Mouse (Mus musculus) MEL (cell line): Measurements from ENCODE around the gene Hoga1. TPM values are rescaled to one million over a fixed set of nuclear protein-coding genes. Genes with fewer than 3 reads are reported as not detected.
A peak's percentile ranks its signal among the peaks of the same experiment; 100 is the strongest.

Experiments
- DNase-seq: peaks from one replicate; pipeline ENCODE4 v3.0.0; 2011; ENCODE audit warnings: low read depth, low spot score
- H3K27ac ChIP-seq: 2 replicates; pipeline ENCODE4 v1.5.1; 2012; ENCODE audit warnings: low read depth, mild to moderate bottlenecking, control low read depth, low read length, moderate library complexity; ENCODE audit not compliant: control insufficient read depth
- H3K27me3 ChIP-seq, 2 experiments: fragments of 150-350 bp in 1 of 2; sonication (generic) in 1 of 2; 2 replicates each; pipeline ENCODE4 v1.6.1; 2012; ENCODE audit warnings: low read length in 2 of 2, mild to moderate bottlenecking in 2 of 2, improper control_type of control experiment in 1 of 2, moderate library complexity in 1 of 2; ENCODE audit not compliant: insufficient read depth in 2 of 2, control insufficient read depth in 1 of 2
- H3K36me3 ChIP-seq, 2 experiments: 2 replicates each; pipeline ENCODE4 v1.6.1; 2012 to 2014; ENCODE audit warnings: low read length in 2 of 2, improper control_type of control experiment in 1 of 2, inconsistent platforms in 1 of 2, mild to moderate bottlenecking in 1 of 2; ENCODE audit not compliant: insufficient read depth in 2 of 2, control insufficient read depth in 1 of 2
- H3K4me1 ChIP-seq, 2 experiments: fragments of 150-350 bp in 1 of 2; sonication (generic) in 1 of 2; 2 replicates each; pipeline ENCODE4 v1.6.1; 2012; ENCODE audit warnings: low read length in 2 of 2, improper control_type of control experiment in 1 of 2, mild to moderate bottlenecking in 1 of 2; ENCODE audit not compliant: insufficient read depth in 2 of 2, control insufficient read depth in 1 of 2
- H3K4me3 ChIP-seq, 2 experiments: fragments of 150-350 bp in 1 of 2; sonication (generic) in 1 of 2; 2 replicates each; pipeline ENCODE4 v1.5.1; 2012; ENCODE audit warnings: low read depth in 2 of 2, low read length in 2 of 2, mild to moderate bottlenecking in 2 of 2, moderate library complexity in 2 of 2, control low read depth in 1 of 2, improper control_type of control experiment in 1 of 2; ENCODE audit not compliant: control insufficient read depth in 1 of 2, insufficient read depth in 1 of 2
- H3K79me2 ChIP-seq: 2 replicates; pipeline ENCODE4 v1.6.1; 2012; ENCODE audit warnings: mild to moderate bottlenecking, low read length, moderate library complexity; ENCODE audit not compliant: control insufficient read depth, poor library complexity, insufficient read depth
- H3K9ac ChIP-seq: 2 replicates; pipeline ENCODE4 v1.6.1; 2012; ENCODE audit warnings: low read depth, mild to moderate bottlenecking, control low read depth, low read length, moderate library complexity; ENCODE audit not compliant: control insufficient read depth, poor library complexity, severe bottlenecking
- H3K9me3 ChIP-seq: fragments of 150-350 bp; sonication (generic); replicated peaks from 2 replicates; pipeline ENCODE4 v1.6.1; 2012; ENCODE audit warnings: mild to moderate bottlenecking, low read length, improper control_type of control experiment, moderate library complexity; ENCODE audit not compliant: insufficient read depth
- BHLHE40 ChIP-seq: IDR thresholded peaks from 2 replicates; pipeline ENCODE4 v1.6.1; 2012; ENCODE audit warnings: low read depth, mild to moderate bottlenecking, inconsistent platforms, low read length, improper control_type of control experiment, borderline replicate concordance
- CHD1 ChIP-seq: IDR thresholded peaks from 2 replicates; pipeline ENCODE4 v1.6.1; 2012; ENCODE audit warnings: low read depth, mild to moderate bottlenecking, inconsistent platforms, low read length, improper control_type of control experiment
- CHD2 ChIP-seq: IDR thresholded peaks from 2 replicates; pipeline ENCODE4 v1.6.1; 2011; ENCODE audit warnings: low read length, improper control_type of control experiment
- CTCF ChIP-seq, 3 experiments: IDR thresholded peaks in 2 of 3; conservative IDR thresholded peaks in 1 of 3; 2 replicates each; pipeline ENCODE4 v1.5.1; 2011 to 2012; ENCODE audit warnings: low read length in 3 of 3, low read depth in 2 of 3, mild to moderate bottlenecking in 2 of 3, improper control_type of control experiment in 1 of 3, inconsistent platforms in 1 of 3, mixed read lengths in 1 of 3, moderate library complexity in 1 of 3; ENCODE audit not compliant: control insufficient read depth in 1 of 3, insufficient read depth in 1 of 3, poor library complexity in 1 of 3, severe bottlenecking in 1 of 3
- E2F4 ChIP-seq: IDR thresholded peaks from 2 replicates; pipeline ENCODE4 v1.6.1; 2011; ENCODE audit warnings: low read depth, low read length, improper control_type of control experiment, borderline replicate concordance
- ELF1 ChIP-seq: IDR thresholded peaks from 2 replicates; pipeline ENCODE4 v1.6.1; 2014; ENCODE audit warnings: low read depth, mild to moderate bottlenecking, inconsistent platforms, low read length, improper control_type of control experiment, moderate library complexity
- EP300 ChIP-seq, 2 experiments: IDR thresholded peaks; 2 replicates each; pipeline ENCODE4 v1.6.1; 2011; ENCODE audit warnings: improper control_type of control experiment in 2 of 2, low read length in 2 of 2, low read depth in 1 of 2, mild to moderate bottlenecking in 1 of 2
- ETS1 ChIP-seq: IDR thresholded peaks from 2 replicates; pipeline ENCODE4 v1.6.1; 2012; ENCODE audit warnings: low read depth, mild to moderate bottlenecking, inconsistent platforms, low read length, improper control_type of control experiment, moderate library complexity
- GABPA ChIP-seq: IDR thresholded peaks from 2 replicates; pipeline ENCODE4 v1.6.1; 2012; ENCODE audit warnings: low read depth, mild to moderate bottlenecking, inconsistent platforms, low read length, improper control_type of control experiment, moderate library complexity
- GATA1 ChIP-seq: IDR thresholded peaks from 2 replicates; pipeline ENCODE4 v1.6.1; 2011; ENCODE audit warnings: low read depth, low read length, improper control_type of control experiment
- HCFC1 ChIP-seq: IDR thresholded peaks from 2 replicates; pipeline ENCODE4 v1.6.1; 2012; ENCODE audit warnings: low read depth, mild to moderate bottlenecking, inconsistent platforms, low read length, improper control_type of control experiment, moderate library complexity
- JUND ChIP-seq: IDR thresholded peaks from 2 replicates; pipeline ENCODE4 v1.6.1; 2011; ENCODE audit warnings: low read depth, mild to moderate bottlenecking, improper control_type of control experiment, low read length
- MAFK ChIP-seq: IDR thresholded peaks from 2 replicates; pipeline ENCODE4 v1.6.1; 2011; ENCODE audit warnings: low read depth, mild to moderate bottlenecking, low read length, improper control_type of control experiment, borderline replicate concordance
- MAX ChIP-seq: IDR thresholded peaks from 2 replicates; pipeline ENCODE4 v1.6.1; 2011; ENCODE audit warnings: low read length, improper control_type of control experiment
- MAZ ChIP-seq: IDR thresholded peaks from 2 replicates; pipeline ENCODE4 v1.6.1; 2012; ENCODE audit warnings: low read depth, mild to moderate bottlenecking, inconsistent platforms, low read length, improper control_type of control experiment
- MEF2A ChIP-seq: IDR thresholded peaks from 2 replicates; pipeline ENCODE4 v1.6.1; 2014; ENCODE audit warnings: low read depth, mild to moderate bottlenecking, inconsistent platforms, low read length, improper control_type of control experiment; ENCODE audit not compliant: poor library complexity, insufficient replicate concordance, severe bottlenecking; ENCODE audit errors: extremely low read depth
- MYB ChIP-seq: IDR thresholded peaks from 2 replicates; pipeline ENCODE4 v1.6.1; 2011; ENCODE audit warnings: mild to moderate bottlenecking, low read depth, low read length, improper control_type of control experiment
- MYC ChIP-seq: IDR thresholded peaks from 2 replicates; pipeline ENCODE4 v1.6.1; 2011; ENCODE audit warnings: low read depth, mild to moderate bottlenecking, low read length, improper control_type of control experiment, moderate library complexity
- NELFE ChIP-seq: IDR thresholded peaks from 2 replicates; pipeline ENCODE4 v1.6.1; 2011; ENCODE audit warnings: low read depth, low read length, improper control_type of control experiment
- NRF1 ChIP-seq: IDR thresholded peaks from 2 replicates; pipeline ENCODE4 v1.6.1; 2014; ENCODE audit warnings: low read depth, mild to moderate bottlenecking, inconsistent platforms, low read length, improper control_type of control experiment, moderate library complexity; ENCODE audit not compliant: poor library complexity, insufficient read depth, severe bottlenecking
- POLR2A ChIP-seq, 2 experiments: IDR thresholded peaks; 2 replicates each; pipeline ENCODE4 v1.6.1; 2011 to 2012; ENCODE audit warnings: low read length in 2 of 2, mild to moderate bottlenecking in 2 of 2, control low read depth in 1 of 2, improper control_type of control experiment in 1 of 2, low read depth in 1 of 2, moderate library complexity in 1 of 2; ENCODE audit not compliant: control insufficient read depth in 1 of 2, insufficient read depth in 1 of 2, poor library complexity in 1 of 2
- POLR2AphosphoS2 ChIP-seq: IDR thresholded peaks from 2 replicates; pipeline ENCODE4 v1.6.1; 2011; ENCODE audit warnings: low read length, improper control_type of control experiment
- POLR2AphosphoS5 ChIP-seq: IDR thresholded peaks from 2 replicates; pipeline ENCODE4 v1.6.1; 2012; ENCODE audit warnings: low read depth, borderline replicate concordance, mild to moderate bottlenecking, inconsistent platforms, low read length, moderate library complexity, mixed read lengths
- RAD21 ChIP-seq: IDR thresholded peaks from 2 replicates; pipeline ENCODE4 v1.6.1; 2011; ENCODE audit warnings: mild to moderate bottlenecking, low read depth, low read length, improper control_type of control experiment
- RCOR1 ChIP-seq: IDR thresholded peaks from 2 replicates; pipeline ENCODE4 v1.6.1; 2012; ENCODE audit warnings: low read depth, mild to moderate bottlenecking, inconsistent platforms, low read length, improper control_type of control experiment
- SIN3A ChIP-seq: IDR thresholded peaks from 2 replicates; pipeline ENCODE4 v1.6.1; 2012; ENCODE audit warnings: low read length, improper control_type of control experiment, inconsistent platforms
- SMC3 ChIP-seq: IDR thresholded peaks from 2 replicates; pipeline ENCODE4 v1.6.1; 2011; ENCODE audit warnings: low read depth, low read length, improper control_type of control experiment
- TAL1 ChIP-seq: IDR thresholded peaks from 2 replicates; pipeline ENCODE4 v1.6.1; 2012; ENCODE audit warnings: mild to moderate bottlenecking, inconsistent platforms, low read length, moderate library complexity, mixed read lengths
- TBP ChIP-seq: IDR thresholded peaks from 2 replicates; pipeline ENCODE4 v1.8.0; 2011; ENCODE audit warnings: low read depth, low read length, improper control_type of control experiment
- TCF12 ChIP-seq: IDR thresholded peaks from 2 replicates; pipeline ENCODE4 v1.6.1; 2014; ENCODE audit warnings: low read depth, mild to moderate bottlenecking, inconsistent platforms, low read length, improper control_type of control experiment, moderate library complexity
- USF1 ChIP-seq: IDR thresholded peaks from 2 replicates; pipeline ENCODE4 v1.6.1; 2014; ENCODE audit warnings: low read depth, mild to moderate bottlenecking, inconsistent platforms, low read length, improper control_type of control experiment, moderate library complexity
- USF2 ChIP-seq, 2 experiments: IDR thresholded peaks; 2 replicates each; pipeline ENCODE4 v1.6.1; 2011 to 2012; ENCODE audit warnings: improper control_type of control experiment in 2 of 2, low read length in 2 of 2, borderline replicate concordance in 1 of 2, inconsistent platforms in 1 of 2, low read depth in 1 of 2, mild to moderate bottlenecking in 1 of 2; ENCODE audit not compliant: insufficient read depth in 1 of 2
- ZC3H11A ChIP-seq: IDR thresholded peaks from 2 replicates; pipeline ENCODE4 v1.6.1; 2012; ENCODE audit warnings: low read depth, mild to moderate bottlenecking, inconsistent platforms, low read length, improper control_type of control experiment
- ZKSCAN1 ChIP-seq: IDR thresholded peaks from 2 replicates; pipeline ENCODE4 v1.6.1; 2012; ENCODE audit warnings: low read depth, mild to moderate bottlenecking, inconsistent platforms, low read length, improper control_type of control experiment, moderate library complexity
- ZMIZ1 ChIP-seq: IDR thresholded peaks from 2 replicates; pipeline ENCODE4 v1.6.1; 2012; ENCODE audit warnings: low read depth, mild to moderate bottlenecking, inconsistent platforms, low read length, improper control_type of control experiment, moderate library complexity
- ZNF384 ChIP-seq: IDR thresholded peaks from 2 replicates; pipeline ENCODE4 v1.6.1; 2012; ENCODE audit warnings: low read depth, mild to moderate bottlenecking, inconsistent platforms, low read length, improper control_type of control experiment
- polyA plus RNA-seq, 2 experiments: library from polyadenylated mRNA; stranded (reverse) in 1 of 2; unstranded in 1 of 2; fragments of >175 nt in 1 of 2; fragments of >200 nt in 1 of 2; gene quantifications; 2 replicates each; pipeline versions ENCODE4 v1.2.1 to v1.2.4; 2012; ENCODE audit warnings: low replicate concordance in 2 of 2, low read depth in 1 of 2; ENCODE audit not compliant: insufficient read length in 2 of 2, insufficient read depth in 1 of 2, missing spikeins in 1 of 2
- total RNA-seq: library from RNA; depleted of rRNA; stranded (reverse); fragments of 300-350 nt; gene quantifications from 2 replicates; pipeline ENCODE4 v1.2.3, GENCODE M21; 2012

Hoga1 gene
- total and polyA plus RNA-seq, 3 experiments: 0.31 to 0.38 TPM; not detected in 1

GRCm38 (mm10) chr19:42089103-42089747, 43.8 kb downstream of the Hoga1 start:
- H3K79me2 ChIP-seq: peaks cover 12% of the 10 kb centered on the region
- H3K27ac ChIP-seq: peak overlapping the region; percentile 86
- H3K4me1 ChIP-seq: peaks cover 2 to 3% of the 10 kb centered on the region in 2 experiments; a peak in 1 of 4 replicates
- TF ChIP-seq CHD2 (no peak), EP300 (IDR thresholded peaks at IDR 0.05; ENCODE audit: low read depth in 1 of 2, low read length in 2 of 2) (no peak), NELFE (peak; percentile 61), TAL1 (no peak), ZNF384 (no peak), ELF1 (peak; percentile 83), POLR2A (IDR thresholded peaks at IDR 0.05; ENCODE audit: control insufficient read depth in 1 of 2, insufficient read depth in 1 of 2, low read depth in 1 of 2, low read length in 2 of 2, poor library complexity in 1 of 2) (peak; percentile 48 to 85; a peak in 3 of 4 replicates), USF2 (IDR thresholded peaks at IDR 0.05; ENCODE audit: borderline replicate concordance in 1 of 2, insufficient read depth in 1 of 2, low read depth in 1 of 2, low read length in 2 of 2) (peak; percentile 69 to 88; a peak in 3 of 4 replicates), JUND (no peak), ZMIZ1 (no peak; the same call in 1 of the 2 replicates), TBP (peak; percentile 78), CHD1 (no peak), SMC3 (no peak), MYC (peak; percentile 89), USF1 (peak; percentile 99), HCFC1 (peak; percentile 80), RCOR1 (peak; percentile 35; the same call in 1 of the 2 replicates), ETS1 (peak; percentile 38; the same call in 1 of the 2 replicates), MAX (peak; percentile 97), MEF2A (no peak), MYB (no peak), ZKSCAN1 (no peak), MAFK (no peak), GATA1 (no peak), BHLHE40 (peak; percentile 95), MAZ (0 out of 2 replicates have a peak, but pooled peaks have one; percentile 29), SIN3A (no peak), POLR2AphosphoS2 (0 out of 2 replicates have a peak, but pooled peaks have one; percentile 7), GABPA (no peak), NRF1 (peak; percentile 16; the same call in 1 of the 2 replicates), RAD21 (no peak), TCF12 (peak; percentile 53), ZC3H11A (no peak), E2F4 (no peak), POLR2AphosphoS5 (no peak; the same call in 1 of the 2 replicates), CTCF (IDR thresholded peaks at IDR 0.05 in 2 of 3, conservative IDR thresholded peaks at IDR 0.05 in 1 of 3; ENCODE audit: control insufficient read depth in 1 of 3, insufficient read depth in 1 of 3, low read depth in 2 of 3, low read length in 3 of 3, poor library complexity in 1 of 3, severe bottlenecking in 1 of 3) (peak in 2 of 3 experiments; percentile 2 to 23; a peak in 2 of 6 replicates)

More at GRCm38 (mm10) chr19:42089103-42089747, 43.8 kb downstream of the Hoga1 start:
- Histone ChIP-seq H3K9me3 (no peaks in the 10 kb centered on the region), H3K36me3 (peaks cover 0 to 12% of the 10 kb centered on the region in 2 experiments; a peak in 2 of 4 replicates), H3K4me3 (peak overlapping the region; percentile 42 to 70), H3K27me3 (no peaks in the 10 kb centered on the region), H3K9ac (peak overlapping the region; percentile 56)
- peak; percentile 96 for DNase-seq
